Mouse (Mus musculus) heart, embryonic 11.5 days (tissue): Measurements from ENCODE around the gene Bpi. TPM values are rescaled to one million over a fixed set of nuclear protein-coding genes. Genes with fewer than 3 reads are reported as not detected.

ENCODE experiments used
- ATAC-seq: fragments of 200-750 bp; cut with Nextera tagmentation; replicated peaks from 2 replicates; pipeline ENCODE4 v1.8.0; 2017; ENCODE audit warnings: moderate library complexity; ENCODE audit not compliant: insufficient number of reproducible peaks, low FRiP score, low TSS enrichment
- H3K27ac ChIP-seq: fragments of 300-500 bp; sonication (generic); 2 replicates; pipeline ENCODE4 v1.5.1; 2014; ENCODE audit warnings: mild to moderate bottlenecking, low read depth, low read length
- H3K27me3 ChIP-seq: fragments of 300-500 bp; sonication (generic); 2 replicates; pipeline ENCODE4 v1.6.1; 2014; ENCODE audit warnings: mild to moderate bottlenecking, low read length, mixed read lengths; ENCODE audit not compliant: control insufficient read depth, insufficient read depth
- H3K36me3 ChIP-seq: fragments of 300-500 bp; sonication (generic); 2 replicates; pipeline ENCODE4 v1.6.1; 2014; ENCODE audit warnings: mild to moderate bottlenecking, low read length, moderate library complexity, mixed read lengths; ENCODE audit not compliant: control insufficient read depth, insufficient read depth
- H3K4me1 ChIP-seq: fragments of 300-500 bp; sonication (generic); 2 replicates; pipeline ENCODE4 v1.6.1; 2014; ENCODE audit warnings: low read length; ENCODE audit not compliant: control insufficient read depth, insufficient read depth
- H3K4me2 ChIP-seq: fragments of 300-500 bp; sonication (generic); 2 replicates; pipeline ENCODE4 v1.6.1; 2014; ENCODE audit warnings: mild to moderate bottlenecking, moderate library complexity
- H3K4me3 ChIP-seq: fragments of 300-500 bp; sonication (generic); 2 replicates; pipeline ENCODE4 v1.5.1; 2014; ENCODE audit warnings: low read depth, low read length
- H3K9ac ChIP-seq: fragments of 300-500 bp; sonication (generic); 2 replicates; pipeline ENCODE4 v1.6.1; 2014; ENCODE audit warnings: mild to moderate bottlenecking, low read depth, low read length, moderate library complexity
- H3K9me3 ChIP-seq: fragments of 300-500 bp; sonication (generic); replicated peaks from 2 replicates; pipeline ENCODE4 v1.6.1; 2016; ENCODE audit warnings: low read length; ENCODE audit not compliant: control insufficient read depth
- WGBS: fragments of 180-500 bp; shearing (Covaris S2); extraction: QIAGEN DNeasy Blood & Tissue Kit; methylation state at CpG from one replicate; pipeline ENCODE4 v1.1.7; 2014; ENCODE audit not compliant: insufficient replicate concordance; 5-methylcytosine and 5-hydroxymethylcytosine counted together
- polyA plus RNA-seq: library from polyadenylated mRNA; unstranded; fragments of >200 nt; fragmentation: Nextera tagmentation; extraction: Ambion mirVana; gene quantifications from 2 replicates; pipeline ENCODE4 v1.2.1, GENCODE M21; 2014

The Bpi gene
- not detected in 2 replicates for polyA plus RNA-seq

GRCm38 (mm10) chr2:158258005-158258418 is at the start of gene Bpi:
TSS of gene Bpi (plus strand) at chr2:158258094.
- peaks cover 14% of the 10 kb centered on the region for H3K4me1 ChIP-seq
- peaks cover 8% of the 10 kb centered on the region for H3K27me3 ChIP-seq
- H3K9me3 ChIP-seq = no peaks in the 10 kb centered on the region
- 0 out of 2 replicates have a peak within 1 kb of the TSS, but pooled peaks have one; percentile 28 for H3K9ac ChIP-seq
- 60% methylated on average over 18 of the region's 18 CpGs for WGBS
- ATAC-seq = no peak
- H3K27ac ChIP-seq = no peak within 1 kb of the TSS
- peak within 1 kb of the TSS; percentile 8; the same call in 1 of the 2 replicates for H3K4me2 ChIP-seq
- no peaks in the 10 kb centered on the region for H3K36me3 ChIP-seq
- no peak within 1 kb of the TSS for H3K4me3 ChIP-seq

GRCm38 (mm10) chr2:158209776-158210175 is 48.1 kb upstream of the Bpi start:
- Histone ChIP-seq H3K9ac (no peak overlapping the region), H3K4me3 (no peak overlapping the region), H3K36me3 (no peaks in the 10 kb centered on the region), H3K27ac (no peak overlapping the region), H3K4me1 (peaks cover 12% of the 10 kb centered on the region), H3K9me3 (no peaks in the 10 kb centered on the region), H3K4me2 (no peak overlapping the region), H3K27me3 (no peaks in the 10 kb centered on the region)
- 46% methylated on average over 9 of the region's 9 CpGs for WGBS
- no peak for ATAC-seq

GRCm38 (mm10) chr2:158210503-158210902 is 47.4 kb upstream of the Bpi start:
- H3K27me3 ChIP-seq = no peaks in the 10 kb centered on the region
- no peak overlapping the region for H3K9ac ChIP-seq
- H3K36me3 ChIP-seq = no peaks in the 10 kb centered on the region
- H3K4me2 ChIP-seq = no peak overlapping the region
- H3K4me3 ChIP-seq = no peak overlapping the region
- no peaks in the 10 kb centered on the region for H3K9me3 ChIP-seq
- ATAC-seq = no peak
- WGBS = 45% methylated on average over 4 of the region's 4 CpGs
- H3K27ac ChIP-seq = no peak overlapping the region
- H3K4me1 ChIP-seq = peaks cover 12% of the 10 kb centered on the region

- no peak for ATAC-seq
- 27% methylated on average over 10 of the region's 10 CpGs for WGBS
- Histone ChIP-seq H3K4me2 (peak overlapping the region; percentile 41; the same call in 1 of the 2 replicates), H3K36me3 (no peaks in the 10 kb centered on the region), H3K4me3 (no peak overlapping the region), H3K27me3 (no peaks in the 10 kb centered on the region), H3K4me1 (peaks cover 12% of the 10 kb centered on the region), H3K27ac (no peak overlapping the region), H3K9ac (0 out of 2 replicates have a peak overlapping the region, but pooled peaks have one; percentile 8), H3K9me3 (no peaks in the 10 kb centered on the region)
These were observed 46.9 kb upstream of the Bpi start for GRCm38 (mm10) chr2:158210958-158211357.

- no peak overlapping the region for H3K27ac ChIP-seq
- no peaks in the 10 kb centered on the region for H3K27me3 ChIP-seq
- peaks cover 12% of the 10 kb centered on the region for H3K4me1 ChIP-seq
- no peak overlapping the region for H3K4me3 ChIP-seq
- H3K9me3 ChIP-seq = no peaks in the 10 kb centered on the region
- no peaks in the 10 kb centered on the region for H3K36me3 ChIP-seq
- H3K9ac ChIP-seq = no peak overlapping the region
- no peak for ATAC-seq
- no peak overlapping the region for H3K4me2 ChIP-seq
- WGBS = 55% methylated on average over 4 of the region's 4 CpGs
These were observed 46.0 kb upstream of the Bpi start for GRCm38 (mm10) chr2:158211764-158212471.

DNA sequence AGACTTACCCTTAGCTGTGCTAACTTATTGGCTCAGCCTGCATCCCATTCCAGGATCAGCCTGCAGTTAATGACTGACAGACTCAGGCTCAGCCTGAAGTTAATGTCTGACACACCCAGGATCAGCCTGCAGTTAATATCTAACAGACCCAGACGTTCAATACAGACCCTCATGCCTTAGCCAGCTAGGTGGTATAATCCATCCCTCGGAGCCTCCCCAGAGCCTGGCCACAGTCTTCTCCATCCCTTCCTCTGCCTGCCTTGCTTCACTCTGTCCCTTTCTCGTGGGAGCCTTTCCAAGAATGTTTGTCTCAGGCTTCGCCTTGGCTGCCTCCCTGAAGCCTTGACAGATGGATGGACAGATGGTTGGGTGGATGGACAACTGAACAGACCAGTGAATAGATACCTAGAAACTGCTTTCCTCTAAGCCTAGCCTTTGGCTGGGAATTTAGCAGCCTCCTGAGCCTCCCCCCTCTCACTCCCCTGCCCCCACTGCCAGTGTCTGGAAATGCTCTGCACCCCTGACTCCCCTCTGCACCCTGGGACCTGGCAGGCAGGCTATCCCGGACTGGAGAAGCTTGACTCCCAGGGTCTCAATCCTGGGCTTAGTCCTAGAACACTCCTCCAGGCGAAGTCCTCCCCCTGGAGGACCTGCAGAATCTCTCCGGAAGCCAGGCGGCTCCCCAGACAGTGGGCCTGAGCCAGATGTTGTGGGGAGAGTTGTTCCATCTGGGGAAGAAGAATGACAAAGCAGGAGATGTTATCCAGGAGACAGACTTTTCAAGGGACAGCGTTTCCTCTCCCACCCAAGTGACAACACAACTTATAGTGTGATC is 42.4 kb upstream of the Bpi start:
- H3K36me3 ChIP-seq = no peaks in the 10 kb centered on the region
- H3K4me3 ChIP-seq = no peak overlapping the region
- WGBS = 55% methylated on average over 9 of the region's 9 CpGs
- ATAC-seq = no peak
- H3K4me2 ChIP-seq = no peak overlapping the region
- 0 out of 2 replicates have a peak, but pooled peaks cover 4% of the 10 kb centered on the region for H3K4me1 ChIP-seq
- no peak overlapping the region for H3K27ac ChIP-seq
- no peaks in the 10 kb centered on the region for H3K9me3 ChIP-seq
- no peaks in the 10 kb centered on the region for H3K27me3 ChIP-seq
- no peak overlapping the region for H3K9ac ChIP-seq

DNA sequence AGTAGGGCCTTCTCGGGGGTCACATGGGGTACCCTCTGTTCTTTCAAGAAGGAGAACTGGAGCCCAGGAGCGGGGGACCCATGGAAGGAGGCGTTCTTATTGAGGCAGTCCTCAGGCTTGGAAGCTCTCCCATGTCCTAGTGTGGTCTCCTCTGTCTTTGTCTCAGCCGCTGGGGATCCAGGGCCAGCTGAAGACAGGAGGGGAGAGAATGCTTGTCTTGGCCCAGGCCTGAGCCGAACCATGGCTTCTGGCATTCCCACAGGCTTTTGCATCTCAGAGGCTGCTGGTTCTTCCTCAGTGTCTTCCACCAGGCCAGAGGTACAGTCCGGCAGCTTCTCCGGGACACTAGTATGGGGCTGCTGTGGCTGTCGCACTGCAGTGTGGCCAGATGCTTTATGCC is 41.4 kb upstream of the Bpi start:
- H3K27me3 ChIP-seq = no peaks in the 10 kb centered on the region
- ATAC-seq = no peak
- WGBS = 88% methylated on average over 8 of the region's 8 CpGs
- no peak overlapping the region for H3K27ac ChIP-seq
- 0 out of 2 replicates have a peak, but pooled peaks cover under 1% of the 10 kb centered on the region for H3K4me1 ChIP-seq
- no peaks in the 10 kb centered on the region for H3K9me3 ChIP-seq
- H3K4me3 ChIP-seq = no peak overlapping the region
- H3K4me2 ChIP-seq = no peak overlapping the region
- no peak overlapping the region for H3K9ac ChIP-seq
- no peaks in the 10 kb centered on the region for H3K36me3 ChIP-seq

GRCm38 (mm10) chr2:158219562-158219961 is 38.3 kb upstream of the Bpi start:
- Histone ChIP-seq H3K27me3 (no peaks in the 10 kb centered on the region), H3K4me1 (peaks cover 8% of the 10 kb centered on the region), H3K4me3 (no peak overlapping the region), H3K9me3 (no peaks in the 10 kb centered on the region), H3K36me3 (no peaks in the 10 kb centered on the region), H3K4me2 (no peak overlapping the region), H3K27ac (no peak overlapping the region), H3K9ac (no peak overlapping the region)
- no peak for ATAC-seq
- 90% methylated on average over 2 of the region's 2 CpGs for WGBS
